Mouse (Mus musculus) kidney, adult 2 months (tissue): ENCODE results near the gene Vamp9. TPM values are rescaled to one million over a fixed set of nuclear protein-coding genes. Genes with fewer than 3 reads are reported as not detected.

Experiments
- DNase-seq: peaks from one replicate; pipeline ENCODE4 v3.0.0; 2021
- H3K27ac ChIP-seq: fragments of 200-500 bp; 2 replicates; pipeline ENCODE4 v1.5.1; 2012; ENCODE audit warnings: low read depth, low read length, control low read depth, inconsistent platforms; ENCODE audit not compliant: insufficient read depth
- H3K27me3 ChIP-seq: fragments of 200-500 bp; replicated peaks from 2 replicates; pipeline ENCODE4 v1.6.1; 2012; ENCODE audit warnings: mild to moderate bottlenecking, moderate library complexity, low read length, inconsistent platforms; ENCODE audit not compliant: control insufficient read depth, insufficient read depth
- H3K36me3 ChIP-seq: fragments of 200-500 bp; 2 replicates; pipeline ENCODE4 v1.6.1; 2012; ENCODE audit warnings: mild to moderate bottlenecking, moderate library complexity, low read length, inconsistent platforms; ENCODE audit not compliant: control insufficient read depth, insufficient read depth
- H3K4me1 ChIP-seq: fragments of 200-500 bp; 2 replicates; pipeline ENCODE4 v1.6.1; 2011; ENCODE audit warnings: low read length; ENCODE audit not compliant: control insufficient read depth, insufficient read depth
- H3K4me3 ChIP-seq: fragments of 200-500 bp; 2 replicates; pipeline ENCODE4 v1.5.1; 2011; ENCODE audit warnings: mild to moderate bottlenecking, low read depth, low read length, control low read depth; ENCODE audit not compliant: insufficient read depth
- CTCF ChIP-seq: fragments of 200-500 bp; conservative IDR thresholded peaks from 2 replicates; pipeline ENCODE4 v1.5.1; 2011; ENCODE audit warnings: low read depth, mild to moderate bottlenecking, control low read depth, low read length, moderate library complexity, mixed read lengths; ENCODE audit not compliant: insufficient read depth, insufficient read length
- POLR2A ChIP-seq: fragments of 200-500 bp; IDR thresholded peaks from one replicate; pipeline ENCODE4 v1.6.1; 2011; ENCODE audit warnings: low read depth, low read length, control low read depth
- WGBS: fragments of 180-500 bp; shearing (Covaris S2); methylation state at CpG from one replicate; pipeline ENCODE4 v1.1.7; 2018; 5-methylcytosine and 5-hydroxymethylcytosine counted together
- polyA plus RNA-seq: library from polyadenylated mRNA; depleted of rRNA; stranded (reverse); fragments of >200 nt; gene quantifications from 2 replicates; pipeline ENCODE4 v1.2.3, GENCODE M21; 2012

The Vamp9 gene
- polyA plus RNA-seq, 1 experiment, result 0.22 TPM

- DNase-seq, result no peak
- Histone ChIP-seq H3K27ac (0 out of 2 replicates have a peak overlapping the region, but pooled peaks have one; percentile 17), H3K4me3 (no peak overlapping the region), H3K36me3 (no peaks in the 10 kb centered on the region), H3K27me3 (no peaks in the 10 kb centered on the region), H3K4me1 (peaks cover 23% of the 10 kb centered on the region)
- WGBS, result 13% methylated on average over 2 of the region's 2 CpGs
- TF ChIP-seq POLR2A, result no peak
- TF ChIP-seq CTCF, result no peak
These were observed 67.9 kb downstream of the Vamp9 start for GRCm38 (mm10) chr5:99973941-99974340.

GRCm38 (mm10) chr5:99975061-99975460, 69.0 kb downstream of the Vamp9 start:
- 23% methylated on average over 4 of the region's 4 CpGs for WGBS
- H3K4me1 ChIP-seq, result peaks cover 26% of the 10 kb centered on the region
- no peak overlapping the region for H3K27ac ChIP-seq
- H3K36me3 ChIP-seq, result no peaks in the 10 kb centered on the region
- DNase-seq, result no peak
- H3K27me3 ChIP-seq, result no peaks in the 10 kb centered on the region
- TF ChIP-seq POLR2A (no peak), CTCF (no peak)
- no peak overlapping the region for H3K4me3 ChIP-seq

GRCm38 (mm10) chr5:99975776-99976175, 69.7 kb downstream of the Vamp9 start:
- Histone ChIP-seq H3K4me1 (peaks cover 22% of the 10 kb centered on the region), H3K4me3 (no peak overlapping the region), H3K36me3 (no peaks in the 10 kb centered on the region), H3K27me3 (no peaks in the 10 kb centered on the region), H3K27ac (no peak overlapping the region)
- WGBS, result 32% methylated on average over 1 of the region's 1 CpGs
- no peak for TF ChIP-seq POLR2A
- TF ChIP-seq CTCF, result no peak
- DNase-seq, result peak; percentile 13

DNA sequence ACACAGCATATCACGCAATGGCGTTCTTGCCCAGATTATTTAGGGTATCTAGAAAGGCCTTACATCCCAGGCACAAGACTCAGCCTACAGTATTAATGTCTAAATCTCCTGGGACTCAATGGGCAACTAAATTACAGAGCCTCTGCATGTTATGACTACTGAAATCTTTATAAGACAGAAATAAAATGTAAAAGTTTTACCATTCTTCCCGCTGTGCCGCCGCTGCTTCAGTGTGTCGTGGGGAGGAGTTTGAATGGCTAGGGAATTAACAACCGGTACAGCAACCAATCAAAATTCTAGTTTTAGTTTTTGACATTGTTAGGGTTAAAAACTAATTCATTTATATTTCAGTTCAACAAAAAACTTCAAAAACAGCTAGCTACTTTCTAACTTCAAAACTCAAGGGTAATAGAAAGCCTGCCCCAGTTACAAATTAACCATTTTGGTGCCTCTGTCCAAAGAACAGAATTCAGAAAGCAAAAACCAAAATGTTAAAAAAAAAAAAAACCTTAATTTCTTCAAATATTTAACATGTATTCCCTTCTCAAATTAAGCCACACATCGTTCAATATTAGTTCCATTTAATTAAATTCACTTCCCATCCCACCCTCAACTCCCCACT, 70.4 kb downstream of the Vamp9 start:
- TF ChIP-seq CTCF (no peak), POLR2A (no peak)
- Histone ChIP-seq H3K4me3 (peak overlapping the region; percentile 42; the same call in 1 of the 2 replicates), H3K27me3 (no peaks in the 10 kb centered on the region), H3K4me1 (peaks cover 22% of the 10 kb centered on the region), H3K27ac (no peak overlapping the region), H3K36me3 (no peaks in the 10 kb centered on the region)
- WGBS, result 2% methylated on average over 8 of the region's 8 CpGs
- DNase-seq, result peak; percentile 70

DNA sequence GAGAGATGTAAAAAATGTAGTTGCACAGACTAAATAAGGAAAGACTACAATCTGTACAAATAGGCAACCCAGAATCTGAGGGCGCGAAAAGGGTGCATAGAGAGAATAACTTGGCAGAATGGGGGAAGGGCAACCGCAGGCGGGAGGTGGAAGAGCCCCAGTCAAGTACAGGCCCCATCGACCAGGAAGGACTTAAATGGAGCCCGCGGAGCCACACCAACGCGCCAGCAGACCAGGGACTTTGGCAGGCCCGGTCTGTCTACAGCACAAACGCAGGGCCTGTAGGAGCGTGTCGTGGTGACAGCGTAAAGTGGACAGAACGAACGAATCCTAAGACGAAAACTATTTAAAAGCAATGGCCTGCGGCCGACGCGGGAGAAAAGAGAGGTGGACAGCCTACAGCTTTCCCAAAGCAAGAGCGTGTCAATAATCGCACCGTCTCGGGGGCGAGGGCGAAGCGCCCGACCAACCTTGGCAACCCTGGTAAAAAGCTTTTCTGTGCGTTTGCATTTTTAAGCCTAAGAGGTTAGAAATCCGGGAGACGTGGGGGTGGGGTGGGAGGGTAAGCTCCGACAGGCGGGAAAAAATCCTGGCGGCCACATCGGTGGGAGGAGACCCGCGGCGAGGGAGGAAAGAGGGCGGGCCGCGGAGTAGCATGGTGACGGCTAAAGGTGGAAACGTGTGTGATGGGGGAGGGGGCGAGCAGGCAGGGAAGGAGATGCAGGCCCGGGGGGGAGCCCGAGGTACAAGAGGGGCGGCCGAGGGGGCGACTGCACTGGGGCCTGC, 71.7 kb downstream of the Vamp9 start:
- peak; percentile 93 for DNase-seq

GRCm38 (mm10) chr5:99978699-99979442, 72.8 kb downstream of the Vamp9 start, which contains the start of the genes Hnrnpd and 4930524J08Rik:
Hnrnpd (minus strand) TSS chr5:99978938.
4930524J08Rik (plus strand) TSS chr5:99979061.
- TF ChIP-seq CTCF (no peak), POLR2A (peak; percentile 55)
- DNase-seq, result peak; percentile 98
- Histone ChIP-seq H3K36me3 (no peaks in the 10 kb centered on the region), H3K4me1 (peaks cover 15% of the 10 kb centered on the region), H3K4me3 (peak within 1 kb of the TSS; percentile 99), H3K27ac (peak within 1 kb of the TSS; percentile 100), H3K27me3 (no peaks in the 10 kb centered on the region)
- under 1% methylated on average over 94 of the region's 97 CpGs for WGBS

More for the DNA sequence above, 71.7 kb downstream of the Vamp9 start:
- Histone ChIP-seq H3K4me3 (peak overlapping the region; percentile 99), H3K27ac (peak overlapping the region; percentile 47), H3K36me3 (no peaks in the 10 kb centered on the region), H3K4me1 (peaks cover 19% of the 10 kb centered on the region), H3K27me3 (no peaks in the 10 kb centered on the region)
- WGBS, result under 1% methylated on average over 50 of the region's 50 CpGs
- no peak for TF ChIP-seq POLR2A
- TF ChIP-seq CTCF, result no peak
